Mouse (Mus musculus) left cerebral cortex, adult 11 months (tissue): ENCODE results near the gene Ybx3.

Experiments used
- DNase-seq: peaks from one replicate; pipeline ENCODE4 v3.0.0; 2022; ENCODE audit warnings: low spot score

Gene Ybx3

GRCm38 (mm10) chr6:131388040-131389021 is at the start of gene Ybx3:
Gene Ybx3 (minus strand): TSS chr6:131388476.
- peak; percentile 79 for DNase-seq

- DNase-seq: no peak
Measured at GRCm38 (mm10) chr6:131436626-131437025, 48.4 kb upstream of the Ybx3 start.

GRCm38 (mm10) chr6:131434088-131434487 is 45.8 kb upstream of the Ybx3 start:
- no peak for DNase-seq

- DNase-seq: no peak
Measured at GRCm38 (mm10) chr6:131433153-131434048, 45.1 kb upstream of the Ybx3 start.

- DNase-seq: no peak
Measured at GRCm38 (mm10) chr6:131421572-131421971, 33.3 kb upstream of the Ybx3 start.

- DNase-seq: no peak
Measured at GRCm38 (mm10) chr6:131419614-131420013, 31.3 kb upstream of the Ybx3 start.

- peak; percentile 22 for DNase-seq
Measured at GRCm38 (mm10) chr6:131418770-131419169, 30.5 kb upstream of the Ybx3 start.

GRCm38 (mm10) chr6:131411116-131411843 is 23.0 kb upstream of the Ybx3 start:
- no peak for DNase-seq

GRCm38 (mm10) chr6:131406957-131407356 is 18.7 kb upstream of the Ybx3 start:
- DNase-seq: no peak

- DNase-seq: no peak
Measured at GRCm38 (mm10) chr6:131405896-131406295, 17.6 kb upstream of the Ybx3 start.

- no peak for DNase-seq
Measured at GRCm38 (mm10) chr6:131405174-131405573, 16.9 kb upstream of the Ybx3 start.

- DNase-seq: no peak
Measured at GRCm38 (mm10) chr6:131404260-131404659, 16.0 kb upstream of the Ybx3 start.

GRCm38 (mm10) chr6:131403036-131403435 is 14.8 kb upstream of the Ybx3 start:
- no peak for DNase-seq

- DNase-seq: no peak
Measured at GRCm38 (mm10) chr6:131402606-131403005, 14.3 kb upstream of the Ybx3 start.

- DNase-seq: no peak
Measured at GRCm38 (mm10) chr6:131401259-131401658, 13.0 kb upstream of the Ybx3 start.

GRCm38 (mm10) chr6:131396650-131397049 is 8.4 kb upstream of the Ybx3 start:
- DNase-seq: no peak

GRCm38 (mm10) chr6:131393873-131394660 is 5.8 kb upstream of the Ybx3 start:
- no peak for DNase-seq

- peak; percentile 69 for DNase-seq
Measured at GRCm38 (mm10) chr6:131387221-131388039, 846 bp downstream of the Ybx3 start.

- DNase-seq: no peak
Measured at GRCm38 (mm10) chr6:131386416-131387019, 1.8 kb downstream of the Ybx3 start.

- DNase-seq: no peak
Measured at GRCm38 (mm10) chr6:131385469-131385868, 2.8 kb downstream of the Ybx3 start.
